In genomic region chr9:59751966-59752365, GRCm38 (mm10) we compare ENCODE assay signal across 8 mouse cellular contexts. TPM values are rescaled to one million over a fixed set of nuclear protein-coding genes. Genes with fewer than 3 reads are reported as not detected.
DNase-seq lines count a peak whose midpoint lies in the region; ATAC-seq lines count a peak whose summit lies in the region.

No protein-coding gene starts in this region.

- H3K4me1 ChIP-seq in heart, embryonic 15.5 days (replicated peaks), result peaks cover 16% of the 10 kb centered on the region
- H3K4me1 ChIP-seq in hindbrain, embryonic 11.5 days (replicated peaks; ENCODE audit: control insufficient read depth, insufficient read depth, low read length), result no peaks in the 10 kb centered on the region
- peaks cover 11% of the 10 kb centered on the region for H3K4me1 ChIP-seq in midbrain, embryonic 11.5 days (ENCODE audit: control insufficient read depth, insufficient read depth, low read length)

- DNase-seq in heart, postnatal 36 days, result no peak
- DNase-seq in MN1 (ENCODE audit: low spot score), result peak; percentile 13
- DNase-seq in hindbrain, embryonic 11.5 days (ENCODE audit: low spot score), result peak; percentile 20
- peak; percentile 88 for DNase-seq in midbrain, embryonic 11.5 days (ENCODE audit: low spot score, missing footprints)
- DNase-seq in testis, postnatal 14 days (ENCODE audit: low spot score), result no peak
- DNase-seq in thymus, postnatal 36 days, result no peak

- ATAC-seq in heart, embryonic 15.5 days (replicated peaks; ENCODE audit: insufficient number of reproducible peaks, insufficient read depth, low FRiP score, low read depth), result no peak
- ATAC-seq in hindbrain, embryonic 11.5 days (ENCODE audit: low FRiP score), result no peak
- no peak for ATAC-seq in midbrain, embryonic 11.5 days (ENCODE audit: low FRiP score)
- no peak for ATAC-seq in frontal cortex, adult (ENCODE audit: low TSS enrichment)

- no peaks in the 10 kb centered on the region for H3K9me3 ChIP-seq in heart, embryonic 15.5 days (replicated peaks)
- no peaks in the 10 kb centered on the region for H3K9me3 ChIP-seq in hindbrain, embryonic 11.5 days (ENCODE audit: control insufficient read depth, low read length)
- no peaks in the 10 kb centered on the region for H3K9me3 ChIP-seq in midbrain, embryonic 11.5 days (ENCODE audit: control insufficient read depth, low read length)

- H3K27ac ChIP-seq in heart, embryonic 15.5 days, result peak overlapping the region; percentile 98
- no peak overlapping the region for H3K27ac ChIP-seq in hindbrain, embryonic 11.5 days (ENCODE audit: low read depth, low read length)
- no peak overlapping the region for H3K27ac ChIP-seq in midbrain, embryonic 11.5 days (ENCODE audit: low read depth, low read length)

- no peaks in the 10 kb centered on the region for H3K36me3 ChIP-seq in heart, embryonic 15.5 days
- H3K36me3 ChIP-seq in hindbrain, embryonic 11.5 days (ENCODE audit: control insufficient read depth, insufficient read depth, low read length), result no peaks in the 10 kb centered on the region
- H3K36me3 ChIP-seq in midbrain, embryonic 11.5 days (ENCODE audit: control insufficient read depth, insufficient read depth, low read length), result no peaks in the 10 kb centered on the region

- intact Hi-C loops in heart, postnatal 36 days (cut with DNase I), result loop anchor here (5.0 to 10.0 kb wide), 2 partner anchors 95 to 457 kb away; partner anchors contain the start of genes Adpgk and Pkm

- whole genome bisulfite sequencing in heart, embryonic 15.5 days, result 3% methylated on average over 2 of the region's 2 CpGs
- 6% methylated on average over 2 of the region's 2 CpGs for WGBS in hindbrain, embryonic 11.5 days
- WGBS in midbrain, embryonic 11.5 days, result 13% methylated on average over 2 of the region's 2 CpGs

- peak overlapping the region; percentile 82 for H3K4me3 ChIP-seq in heart, embryonic 15.5 days
- H3K4me3 ChIP-seq in hindbrain, embryonic 11.5 days (ENCODE audit: low read depth, low read length), result peak overlapping the region; percentile 75
- H3K4me3 ChIP-seq in midbrain, embryonic 11.5 days (ENCODE audit: low read depth, low read length), result peak overlapping the region; percentile 84

- H3K9ac ChIP-seq in heart, embryonic 15.5 days, result peak overlapping the region; percentile 77
- H3K9ac ChIP-seq in hindbrain, embryonic 11.5 days (ENCODE audit: low read depth, low read length), result peak overlapping the region; percentile 77
- H3K9ac ChIP-seq in midbrain, embryonic 11.5 days (ENCODE audit: low read length), result peak overlapping the region; percentile 82

- no peaks in the 10 kb centered on the region for H3K27me3 ChIP-seq in heart, embryonic 15.5 days
- H3K27me3 ChIP-seq in hindbrain, embryonic 11.5 days (ENCODE audit: control insufficient read depth, insufficient read depth, low read length), result no peaks in the 10 kb centered on the region
- no peaks in the 10 kb centered on the region for H3K27me3 ChIP-seq in midbrain, embryonic 11.5 days (ENCODE audit: control insufficient read depth, insufficient read depth, low read length)

- peak overlapping the region; percentile 75 for H3K4me2 ChIP-seq in heart, embryonic 15.5 days
- peak overlapping the region; percentile 77 for H3K4me2 ChIP-seq in hindbrain, embryonic 11.5 days (replicated peaks; ENCODE audit: low read depth, low read length)
- H3K4me2 ChIP-seq in midbrain, embryonic 11.5 days, result peak overlapping the region; percentile 76

RNA-seq across cellular contexts. Expression of gene Myo9a, which starts 1.3 kb away (rescaled TPM):
- polyA plus RNA-seq in heart, embryonic 15.5 days (2015; fragmentation: Nextera tagmentation; extraction: Ambion mirVana), result 7.7 and 9.1 TPM in 2 replicates
- total RNA-seq in heart, postnatal 36 days (2021), result 10 to 100 TPM; 12.6 to 14.8 TPM
- polyA plus RNA-seq in hindbrain, embryonic 11.5 days (2014; fragmentation: Nextera tagmentation; extraction: Ambion mirVana), result 22.2 and 25.3 TPM in 2 replicates
- 17.5 and 20.0 TPM in 2 replicates for polyA plus RNA-seq in midbrain, embryonic 11.5 days (2014; fragmentation: Nextera tagmentation; extraction: Ambion mirVana)

RNA-seq across cellular contexts. Expression of gene Senp8, which starts 1.5 kb away (rescaled TPM):
- polyA plus RNA-seq in heart, embryonic 15.5 days (2015; fragmentation: Nextera tagmentation; extraction: Ambion mirVana), result 10.5 and 10.6 TPM in 2 replicates
- total RNA-seq in heart, postnatal 36 days (2021), result 1 to 10 TPM; 7.9 to 9.6 TPM
- polyA plus RNA-seq in hindbrain, embryonic 11.5 days (2014; fragmentation: Nextera tagmentation; extraction: Ambion mirVana), result 22.8 and 24.1 TPM in 2 replicates
- 26.1 and 26.8 TPM in 2 replicates for polyA plus RNA-seq in midbrain, embryonic 11.5 days (2014; fragmentation: Nextera tagmentation; extraction: Ambion mirVana)

Comparison
In these comparisons a context has a peak if more than half of its experiments do, and no peak if none do; other contexts are left out.
1. DNase-seq: peak in MN1 (single experiment), hindbrain, embryonic 11.5 days (single experiment) and midbrain, embryonic 11.5 days (single experiment); none in heart, postnatal 36 days (0 of 2), testis, postnatal 14 days (single experiment) and thymus, postnatal 36 days (0 of 2).
2. Peak in every context shown above with its lines, with median percentiles within 50 percentile points of each other: H3K4me2 ChIP-seq, H3K4me3 ChIP-seq and H3K9ac ChIP-seq.